Mouse (Mus musculus): ENCODE results near the gene Wdr13.

DNA sequence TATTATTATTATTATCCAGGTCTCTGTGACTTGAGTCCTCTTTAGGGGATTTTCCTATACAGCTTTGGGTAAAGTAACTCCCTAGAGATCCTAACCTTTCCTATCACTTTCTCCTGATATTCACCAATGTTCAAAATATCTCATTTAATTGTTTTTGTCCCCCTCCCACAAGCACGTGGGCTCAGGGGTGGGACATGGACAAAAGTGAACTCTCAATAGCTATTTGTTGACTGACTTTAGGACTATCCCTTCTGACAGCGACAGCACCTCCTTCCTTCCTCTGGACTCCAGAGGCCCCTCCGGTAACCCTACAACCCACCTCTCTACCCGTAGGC lies 42.4 kb upstream of the Wdr13 start:
- no peak for TF ChIP-seq CTCF (IDR thresholded peaks at IDR 0.05; ENCODE audit: control insufficient read depth, insufficient read depth, insufficient replicate concordance, low read depth, low read length)
- TF ChIP-seq POLR2A (IDR thresholded peaks at IDR 0.05; ENCODE audit: control insufficient read depth, low read depth, low read length) = no peak

All from testis, adult 2 months (tissue).